Mouse (Mus musculus) layer of hippocampus, postnatal 36 days (tissue): ENCODE measurements around the gene Spout1. TPM values are rescaled to one million over a fixed set of nuclear protein-coding genes. Genes with fewer than 3 reads are reported as not detected.

ENCODE experiments used
- DNase-seq, 2 experiments: peaks; one replicate each; pipeline ENCODE4 v3.0.0; 2022
- total RNA-seq, 2 experiments: library from RNA; stranded (reverse); gene quantifications; 2 replicates each; pipeline ENCODE4 v1.2.3; 2021

Gene Spout1
- 10 to 100 TPM; 34.5 to 37.2 TPM for total RNA-seq

- DNase-seq: peak; percentile 92 to 95
Observed at GRCm38 (mm10) chr2:30177700-30178675, at the start of gene Spout1. Gene Spout1, minus strand, starts transcription at chr2:30178459.

GRCm38 (mm10) chr2:30216293-30216692, 38.0 kb upstream of the Spout1 start:
- no peak for DNase-seq

GRCm38 (mm10) chr2:30215493-30215892, 37.2 kb upstream of the Spout1 start:
- no peak for DNase-seq

GRCm38 (mm10) chr2:30214745-30215144, 36.5 kb upstream of the Spout1 start:
- DNase-seq: no peak

GRCm38 (mm10) chr2:30212951-30213350, 34.7 kb upstream of the Spout1 start:
- DNase-seq: no peak

GRCm38 (mm10) chr2:30212169-30212545, 33.9 kb upstream of the Spout1 start:
- no peak for DNase-seq

- no peak for DNase-seq
Observed at GRCm38 (mm10) chr2:30211408-30212168, 33.3 kb upstream of the Spout1 start.

- no peak for DNase-seq
Observed at GRCm38 (mm10) chr2:30207886-30208285, 29.6 kb upstream of the Spout1 start.

- DNase-seq: no peak
Observed at GRCm38 (mm10) chr2:30207401-30207800, 29.1 kb upstream of the Spout1 start.

- peak; percentile 91 to 93 for DNase-seq
Observed at GRCm38 (mm10) chr2:30205629-30206357, 27.5 kb upstream of the Spout1 start, which contains the start of gene Kyat1. Gene Kyat1, minus strand, starts transcription at chr2:30205847.

- no peak for DNase-seq
Observed at GRCm38 (mm10) chr2:30205255-30205628, 27.0 kb upstream of the Spout1 start.

- DNase-seq: no peak
Observed at GRCm38 (mm10) chr2:30203439-30203838, 25.2 kb upstream of the Spout1 start.

GRCm38 (mm10) chr2:30200388-30200925, 22.2 kb upstream of the Spout1 start:
- no peak for DNase-seq

GRCm38 (mm10) chr2:30199984-30200383, 21.7 kb upstream of the Spout1 start:
- no peak for DNase-seq

- no peak for DNase-seq
Observed at GRCm38 (mm10) chr2:30198021-30198420, 19.8 kb upstream of the Spout1 start.

- DNase-seq: no peak
Observed at GRCm38 (mm10) chr2:30194656-30195055, 16.4 kb upstream of the Spout1 start.

- no peak for DNase-seq
Observed at GRCm38 (mm10) chr2:30191790-30192580, 13.7 kb upstream of the Spout1 start.

GRCm38 (mm10) chr2:30185681-30186080, 7.4 kb upstream of the Spout1 start:
- no peak for DNase-seq

- no peak for DNase-seq
Observed at GRCm38 (mm10) chr2:30185276-30185675, 7.0 kb upstream of the Spout1 start.

GRCm38 (mm10) chr2:30183721-30184120, 5.5 kb upstream of the Spout1 start:
- no peak for DNase-seq

- no peak for DNase-seq
Observed at GRCm38 (mm10) chr2:30182424-30182823, 4.2 kb upstream of the Spout1 start.
